Mouse (Mus musculus): ENCODE data around the gene Trim12a. TPM values are rescaled to one million over a fixed set of nuclear protein-coding genes. Genes with fewer than 3 reads are reported as not detected.
"Not testable (repeated sequence)": the region's sequence is repeated elsewhere in the genome, so short reads cannot be mapped to it uniquely, and the experiment has no call there.

Trim12a gene
- polyA plus RNA-seq, 1 experiment from 2014 or later, result 1.2 TPM

- 53% methylated on average over 14 of the region's 14 CpGs for WGBS
- not testable (repeated sequence) for H3K9me3 ChIP-seq; H3K36me3 ChIP-seq (replicated peaks); H3K27me3 ChIP-seq (ENCODE audit: poor library complexity, severe bottlenecking); H3K27ac ChIP-seq; DNase-seq (ENCODE audit: extremely low spot score, low spot score); H3K4me3 ChIP-seq; H3K4me1 ChIP-seq
These were observed 27.5 kb downstream of the Trim12a start, which contains the start of gene Trim5 for GRCm38 (mm10) chr7:104287576-104288443. Trim5 (minus strand) TSS chr7:104288094.

- H3K27ac ChIP-seq; H3K36me3 ChIP-seq (replicated peaks); H3K27me3 ChIP-seq (ENCODE audit: poor library complexity, severe bottlenecking); H3K4me3 ChIP-seq; DNase-seq (ENCODE audit: extremely low spot score, low spot score); H3K9me3 ChIP-seq; H3K4me1 ChIP-seq: not testable (repeated sequence)
- WGBS, result 85% methylated on average over 3 of the region's 3 CpGs
These were observed 35.9 kb downstream of the Trim12a start for GRCm38 (mm10) chr7:104279361-104279760.

- WGBS, result 94% methylated on average over 5 of the region's 5 CpGs
- H3K27ac ChIP-seq, H3K4me1 ChIP-seq: not testable (repeated sequence)
These were observed 49.9 kb downstream of the Trim12a start for GRCm38 (mm10) chr7:104265335-104265734.

GRCm38 (mm10) chr7:104260380-104260779 is 54.9 kb downstream of the Trim12a start:
- not testable (repeated sequence) for DNase-seq (ENCODE audit: extremely low spot score, low spot score); H3K27ac ChIP-seq; H3K9me3 ChIP-seq; H3K4me1 ChIP-seq; H3K27me3 ChIP-seq (ENCODE audit: poor library complexity, severe bottlenecking); H3K4me3 ChIP-seq; H3K36me3 ChIP-seq (replicated peaks)
- 93% methylated on average over 4 of the region's 4 CpGs for WGBS

More at GRCm38 (mm10) chr7:104265335-104265734, 49.9 kb downstream of the Trim12a start:
- not testable (repeated sequence) for H3K36me3 ChIP-seq (replicated peaks); DNase-seq (ENCODE audit: extremely low spot score, low spot score); H3K9me3 ChIP-seq; H3K27me3 ChIP-seq (ENCODE audit: poor library complexity, severe bottlenecking); H3K4me3 ChIP-seq

Other genes starting within 250 kb of the Trim12a start
- gene Olfr644, start 243.6 kb downstream of the Trim12a start, polyA plus RNA-seq (2016; fragmentation: Nextera tagmentation; extraction: Ambion mirVana), result not detected in 2 replicates
- not detected in 2 replicates for gene Olfr645, start 230.0 kb downstream of the Trim12a start, polyA plus RNA-seq (2016; fragmentation: Nextera tagmentation; extraction: Ambion mirVana)
- gene Olfr646, start 210.6 kb downstream of the Trim12a start, polyA plus RNA-seq (2016; fragmentation: Nextera tagmentation; extraction: Ambion mirVana), result not detected in 2 replicates
- not detected in 2 replicates for gene Ubqln5, start 185.6 kb downstream of the Trim12a start, polyA plus RNA-seq (2016; fragmentation: Nextera tagmentation; extraction: Ambion mirVana)
- gene Olfr643, start 178.1 kb downstream of the Trim12a start, polyA plus RNA-seq (2016; fragmentation: Nextera tagmentation; extraction: Ambion mirVana), result not detected in 2 replicates
- gene Ubqln3, start 172.2 kb downstream of the Trim12a start, polyA plus RNA-seq (2016; fragmentation: Nextera tagmentation; extraction: Ambion mirVana), result not detected in 2 replicates
- gene Ubqlnl, start 164.9 kb downstream of the Trim12a start, polyA plus RNA-seq (2016; fragmentation: Nextera tagmentation; extraction: Ambion mirVana), result not detected in 2 replicates
- not detected in 2 replicates for gene Olfm5, start 150.6 kb downstream of the Trim12a start, polyA plus RNA-seq (2016; fragmentation: Nextera tagmentation; extraction: Ambion mirVana)
- 0.23 and 0.29 TPM in 2 replicates for gene Olfr648, start 132.1 kb downstream of the Trim12a start, polyA plus RNA-seq (2016; fragmentation: Nextera tagmentation; extraction: Ambion mirVana)
- gene Olfr649, start 119.5 kb downstream of the Trim12a start, polyA plus RNA-seq (2016; fragmentation: Nextera tagmentation; extraction: Ambion mirVana), result not detected in 2 replicates
- gene Trim6, start 96.7 kb downstream of the Trim12a start, polyA plus RNA-seq (2016; fragmentation: Nextera tagmentation; extraction: Ambion mirVana), result 5.1 and 5.7 TPM in 2 replicates
- 0.34 and 0.48 TPM in 2 replicates for gene Trim34a, start 71.0 kb downstream of the Trim12a start, polyA plus RNA-seq (2016; fragmentation: Nextera tagmentation; extraction: Ambion mirVana)
- gene Trim5, start 27.4 kb downstream of the Trim12a start, polyA plus RNA-seq (2016; fragmentation: Nextera tagmentation; extraction: Ambion mirVana), result 0.05 and 0.16 TPM in 2 replicates
- gene Trim34b, start 14.0 kb upstream of the Trim12a start, polyA plus RNA-seq (2016; fragmentation: Nextera tagmentation; extraction: Ambion mirVana), result not detected in 2 replicates
- 0.23 and 0.68 TPM in 2 replicates for gene Trim12c, start 37.9 kb upstream of the Trim12a start, polyA plus RNA-seq (2016; fragmentation: Nextera tagmentation; extraction: Ambion mirVana)
- gene Trim30b, start 54.4 kb upstream of the Trim12a start, polyA plus RNA-seq (2016; fragmentation: Nextera tagmentation; extraction: Ambion mirVana), result not detected in 2 replicates
- gene Trim30c, start 85.4 kb upstream of the Trim12a start, polyA plus RNA-seq (2016; fragmentation: Nextera tagmentation; extraction: Ambion mirVana), result 0.11 TPM in 1 of 2 replicates, not detected in the other
- gene Trim30a, start 149.7 kb upstream of the Trim12a start, polyA plus RNA-seq (2016; fragmentation: Nextera tagmentation; extraction: Ambion mirVana), result 0.26 and 0.37 TPM in 2 replicates
- gene Trim30d, start 192.4 kb upstream of the Trim12a start, polyA plus RNA-seq (2016; fragmentation: Nextera tagmentation; extraction: Ambion mirVana), result 0.11 TPM in 1 of 2 replicates, not detected in the other
- gene Olfr651, start 234.7 kb upstream of the Trim12a start, polyA plus RNA-seq (2016; fragmentation: Nextera tagmentation; extraction: Ambion mirVana), result not detected in 2 replicates
- gene Olfr652, start 245.4 kb upstream of the Trim12a start, polyA plus RNA-seq (2016; fragmentation: Nextera tagmentation; extraction: Ambion mirVana), result not detected in 2 replicates

Measured in forebrain, embryonic 10.5 days (tissue).